Mouse (Mus musculus) erythroid progenitor cell, adult 5-6 weeks (primary cell): ENCODE data around the gene Hba-a1. TPM values are rescaled to one million over a fixed set of nuclear protein-coding genes. Genes with fewer than 3 reads are reported as not detected.

ENCODE experiments used
- ATAC-seq: replicated peaks from 2 replicates; pipeline ENCODE4 v1.8.0; 2016; ENCODE audit warnings: moderate number of reproducible peaks, mild to moderate bottlenecking, moderate TSS enrichment, inconsistent platforms; ENCODE audit not compliant: poor library complexity, low FRiP score, severe bottlenecking
- total RNA-seq, 2 experiments: library from RNA; stranded (forward) in 1 of 2; stranded (reverse) in 1 of 2; fragments of 150-400 nt in 1 of 2; fragments of 186-747, 209-891 nt in 1 of 2; gene quantifications; 2 replicates each; pipeline versions ENCODE4 v1.2.3 to v1.2.4; 2015 to 2017; ENCODE audit warnings: low replicate concordance in 2 of 2

Hba-a1 gene
- total RNA-seq, 2 experiments from 2014 or later = 12,236 to 47,098 TPM

DNA sequence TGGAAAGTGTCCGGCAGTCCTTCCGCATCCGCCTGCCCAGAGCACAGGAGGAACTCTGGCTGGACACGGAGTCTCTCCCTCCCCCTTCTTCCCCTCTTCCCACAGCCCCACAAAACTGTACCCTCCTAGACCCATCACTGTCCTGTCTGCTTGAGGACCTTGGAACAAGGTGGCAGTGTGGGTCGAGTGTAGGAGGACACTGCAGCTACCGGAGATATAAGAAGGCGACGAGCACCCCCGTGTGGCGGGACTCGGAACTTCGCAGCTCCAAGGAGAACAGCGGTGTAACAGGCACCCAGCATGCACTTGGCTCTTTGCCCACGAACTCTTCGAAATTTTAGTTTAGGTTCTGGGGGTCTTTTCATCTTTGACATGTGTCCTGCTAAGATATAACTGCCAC, 41.3 kb downstream of the Hba-a1 start:
- peak; percentile 86 for ATAC-seq

DNA sequence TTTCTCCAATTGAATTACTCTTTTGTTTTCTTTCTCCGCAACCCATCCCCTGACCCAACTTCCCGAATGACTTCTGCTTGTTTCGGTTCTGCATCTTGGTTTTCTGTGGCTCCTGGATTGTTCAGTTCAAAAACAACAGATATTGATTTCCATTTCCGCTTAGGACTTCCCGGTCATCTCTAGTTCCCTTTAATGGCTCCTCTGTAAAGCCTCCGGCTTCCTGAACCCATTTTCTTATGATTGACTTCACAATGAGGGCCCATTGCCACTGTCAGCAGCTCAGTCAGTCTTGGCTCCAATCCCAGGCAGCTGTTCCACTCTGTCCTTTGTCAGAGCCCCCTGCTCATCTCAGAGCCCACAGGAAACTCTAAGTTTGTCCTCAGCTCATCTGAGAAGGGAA, 47.8 kb downstream of the Hba-a1 start:
- no peak for ATAC-seq

DNA sequence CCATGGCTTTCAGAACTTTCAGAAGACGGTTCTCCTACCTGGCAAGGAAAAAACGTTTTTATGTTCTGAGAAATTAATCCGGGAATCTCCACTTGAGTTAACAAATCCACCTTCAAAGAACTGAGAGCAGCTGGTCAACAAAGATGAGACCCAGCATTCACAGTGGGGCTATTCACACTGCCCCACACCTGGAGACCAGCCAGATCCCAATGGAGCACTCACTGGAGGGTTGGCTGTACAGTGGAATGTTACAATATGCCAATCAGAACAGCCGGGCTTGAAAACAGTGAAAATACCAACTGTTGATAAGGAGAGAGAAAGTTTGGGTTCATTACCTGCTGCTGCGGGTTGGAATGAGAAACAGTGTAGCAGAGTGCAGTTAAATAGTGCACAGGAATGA, 48.5 kb downstream of the Hba-a1 start:
- ATAC-seq = no peak

DNA sequence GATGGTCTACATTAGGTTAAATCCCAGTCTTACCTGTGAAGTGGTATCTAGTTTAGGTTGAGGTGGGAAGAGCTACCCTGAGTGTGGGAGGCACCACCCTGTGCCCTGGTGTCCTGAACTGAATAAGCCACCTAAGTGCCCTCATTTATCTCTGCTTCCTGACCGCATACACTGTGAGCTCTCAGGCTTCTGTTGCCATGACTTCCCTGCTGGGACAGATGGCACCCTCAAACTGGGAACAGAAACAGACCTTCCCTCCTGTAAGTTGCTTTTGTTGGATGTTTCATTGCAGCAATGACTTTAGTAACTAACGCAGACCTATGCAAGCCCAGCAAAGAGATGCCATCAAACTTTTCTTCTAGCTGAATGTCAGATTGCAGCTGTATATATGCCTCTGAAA, 49.9 kb downstream of the Hba-a1 start:
- ATAC-seq = no peak

Other genes starting within 250 kb of the Hba-a1 start
- not detected in 2 replicates for gene Il9r, start 83.2 kb upstream of the Hba-a1 start, total RNA-seq (2015; ENCODE audit: low replicate concordance)
- gene Il9r, start 83.2 kb upstream of the Hba-a1 start, total RNA-seq (2017; ENCODE audit: low replicate concordance) = not detected in 2 replicates
- 52.3 and 53.7 TPM in 2 replicates for gene Snrnp25, start 78.1 kb upstream of the Hba-a1 start, total RNA-seq (2015; ENCODE audit: low replicate concordance)
- 31.8 and 104 TPM in 2 replicates for gene Snrnp25, start 78.1 kb upstream of the Hba-a1 start, total RNA-seq (2017; ENCODE audit: low replicate concordance)
- gene Rhbdf1, start 61.2 kb upstream of the Hba-a1 start, total RNA-seq (2015; ENCODE audit: low replicate concordance) = not detected in 2 replicates
- gene Rhbdf1, start 61.2 kb upstream of the Hba-a1 start, total RNA-seq (2017; ENCODE audit: low replicate concordance) = 2.3 and 5.0 TPM in 2 replicates
- 13.0 and 14.1 TPM in 2 replicates for gene Mpg, start 57.0 kb upstream of the Hba-a1 start, total RNA-seq (2015; ENCODE audit: low replicate concordance)
- gene Mpg, start 57.0 kb upstream of the Hba-a1 start, total RNA-seq (2017; ENCODE audit: low replicate concordance) = 18.7 and 23.9 TPM in 2 replicates
- gene Nprl3, start 15.8 kb upstream of the Hba-a1 start, total RNA-seq (2015; ENCODE audit: low replicate concordance) = 75.9 and 106 TPM in 2 replicates
- 143 and 155 TPM in 2 replicates for gene Nprl3, start 15.8 kb upstream of the Hba-a1 start, total RNA-seq (2017; ENCODE audit: low replicate concordance)
- gene Hba-x, start 7.1 kb upstream of the Hba-a1 start, total RNA-seq (2015; ENCODE audit: low replicate concordance) = not detected in 2 replicates
- not detected in 2 replicates for gene Hba-x, start 7.1 kb upstream of the Hba-a1 start, total RNA-seq (2017; ENCODE audit: low replicate concordance)
- gene Hbq1b, start 3.5 kb downstream of the Hba-a1 start, total RNA-seq (2015; ENCODE audit: low replicate concordance) = 247 and 301 TPM in 2 replicates
- gene Hbq1b, start 3.5 kb downstream of the Hba-a1 start, total RNA-seq (2017; ENCODE audit: low replicate concordance) = 56.8 and 86.4 TPM in 2 replicates
- gene Hba-a2, start 13.0 kb downstream of the Hba-a1 start, total RNA-seq (2015; ENCODE audit: low replicate concordance) = 80,494 and 89,325 TPM in 2 replicates
- 96,767 and 123,026 TPM in 2 replicates for gene Hba-a2, start 13.0 kb downstream of the Hba-a1 start, total RNA-seq (2017; ENCODE audit: low replicate concordance)
- gene Hbq1a, start 16.6 kb downstream of the Hba-a1 start, total RNA-seq (2015; ENCODE audit: low replicate concordance) = 4.2 TPM in 1 of 2 replicates, not detected in the other
- 9.9 TPM in 1 of 2 replicates, not detected in the other for gene Hbq1a, start 16.6 kb downstream of the Hba-a1 start, total RNA-seq (2017; ENCODE audit: low replicate concordance)
- 0.72 and 2.1 TPM in 2 replicates for gene Sh3pxd2b, start 64.3 kb downstream of the Hba-a1 start, total RNA-seq (2015; ENCODE audit: low replicate concordance)
- 0.26 TPM in 1 of 2 replicates, not detected in the other for gene Sh3pxd2b, start 64.3 kb downstream of the Hba-a1 start, total RNA-seq (2017; ENCODE audit: low replicate concordance)
- not detected in 2 replicates for gene Ubtd2, start 171.9 kb downstream of the Hba-a1 start, total RNA-seq (2015; ENCODE audit: low replicate concordance)
- 0.26 TPM in 1 of 2 replicates, not detected in the other for gene Ubtd2, start 171.9 kb downstream of the Hba-a1 start, total RNA-seq (2017; ENCODE audit: low replicate concordance)
- gene Efcab9, start 248.6 kb downstream of the Hba-a1 start, total RNA-seq (2015; ENCODE audit: low replicate concordance) = not detected in 2 replicates
- gene Efcab9, start 248.6 kb downstream of the Hba-a1 start, total RNA-seq (2017; ENCODE audit: low replicate concordance) = not detected in 2 replicates
- 14.3 and 15.1 TPM in 2 replicates for gene Stk10, start 249.8 kb downstream of the Hba-a1 start, total RNA-seq (2015; ENCODE audit: low replicate concordance)
- 8.3 and 10.0 TPM in 2 replicates for gene Stk10, start 249.8 kb downstream of the Hba-a1 start, total RNA-seq (2017; ENCODE audit: low replicate concordance)